Mouse (Mus musculus): ENCODE data around the gene Ebf1.

Ebf1 gene

DNA sequence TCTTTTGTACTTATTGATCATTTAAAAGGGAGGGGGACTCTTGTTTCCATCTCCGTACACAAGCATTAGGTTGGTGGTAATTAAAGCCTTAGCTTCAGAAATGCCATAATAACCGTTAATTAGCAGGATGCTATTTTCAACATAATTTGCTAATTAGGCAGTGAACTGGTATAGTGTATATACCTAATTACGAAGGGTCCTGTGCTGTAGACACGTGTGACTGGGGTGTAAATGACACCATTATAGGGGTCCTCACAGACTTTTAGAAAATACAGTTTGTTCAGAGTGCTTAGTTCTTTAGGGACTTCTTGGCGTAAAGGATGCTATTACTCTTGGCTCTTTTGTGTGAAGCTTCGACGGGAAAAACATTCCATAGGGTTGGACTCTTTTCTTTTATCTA lies 167.9 kb downstream of the Ebf1 start:
- no peak for TF ChIP-seq GATA4 (IDR thresholded peaks at IDR 0.05; ENCODE audit: insufficient replicate concordance, low read length)

DNA sequence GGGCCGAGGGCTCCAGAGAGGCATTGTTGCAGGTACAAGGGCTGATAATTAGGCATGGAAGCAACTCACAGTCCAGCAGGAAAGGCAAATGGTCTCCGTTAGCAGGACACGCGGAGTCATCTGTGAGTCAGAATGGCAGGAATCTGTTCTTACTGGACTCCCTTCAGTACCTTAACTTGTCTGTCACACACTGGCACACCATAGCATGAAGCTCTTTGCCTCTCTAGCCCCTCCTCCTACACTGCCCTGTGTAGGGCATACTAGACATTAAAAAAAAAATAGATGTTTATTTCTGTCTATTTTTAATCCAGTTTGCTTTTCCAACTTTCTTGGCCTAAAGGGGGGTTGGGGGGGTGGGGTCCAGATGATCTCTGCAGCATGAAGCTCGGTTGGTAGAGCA lies 168.4 kb downstream of the Ebf1 start:
- TF ChIP-seq GATA4 (IDR thresholded peaks at IDR 0.05; ENCODE audit: insufficient replicate concordance, low read length), result no peak

DNA sequence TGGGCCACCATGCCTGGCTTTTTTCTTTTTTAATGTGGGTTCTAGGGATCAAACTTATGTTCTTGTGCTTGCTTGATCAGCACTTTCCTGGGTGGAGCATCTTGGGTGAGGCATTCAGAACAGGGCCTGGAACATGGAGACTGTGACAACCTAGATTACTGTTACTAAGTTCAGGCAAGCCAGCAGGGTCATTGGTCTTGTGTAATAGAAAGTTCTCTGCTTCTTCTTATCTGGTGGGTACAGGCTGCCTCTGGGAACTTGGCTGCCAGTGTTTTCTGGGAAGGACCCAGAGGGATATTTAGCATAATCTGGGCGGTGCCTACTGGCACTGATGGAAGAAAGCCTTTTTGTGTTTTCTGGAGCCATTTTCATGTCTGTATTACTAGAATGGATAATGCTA lies 170.9 kb downstream of the Ebf1 start:
- no peak for TF ChIP-seq GATA4 (IDR thresholded peaks at IDR 0.05; ENCODE audit: insufficient replicate concordance, low read length)

- no peak for TF ChIP-seq GATA4 (IDR thresholded peaks at IDR 0.05; ENCODE audit: insufficient replicate concordance, low read length)
Measured at GRCm38 (mm10) chr11:44792816-44793215, 175.7 kb downstream of the Ebf1 start.

- TF ChIP-seq GATA4 (IDR thresholded peaks at IDR 0.05; ENCODE audit: insufficient replicate concordance, low read length), result no peak
Measured at GRCm38 (mm10) chr11:44794883-44795282, 177.8 kb downstream of the Ebf1 start.

DNA sequence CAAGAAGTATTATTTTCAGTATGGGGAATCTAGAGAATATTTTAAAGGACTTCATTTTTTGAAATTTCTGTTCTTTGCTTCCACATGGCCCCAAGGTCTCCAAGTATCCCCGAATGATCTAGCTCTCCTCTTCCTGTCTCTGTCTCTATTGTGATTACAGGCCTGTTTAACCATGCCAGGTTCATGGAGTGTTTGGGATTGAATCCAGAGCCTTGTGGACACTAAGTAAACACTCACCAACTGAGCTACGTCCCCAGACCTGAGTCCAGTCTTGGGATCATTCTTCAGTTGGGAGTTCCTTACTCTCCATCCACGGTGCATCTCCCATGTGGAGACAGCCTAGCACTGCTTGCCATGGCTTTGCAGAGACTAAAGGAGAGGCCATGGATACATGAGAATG lies 178.7 kb downstream of the Ebf1 start:
- TF ChIP-seq GATA4 (IDR thresholded peaks at IDR 0.05; ENCODE audit: insufficient replicate concordance, low read length), result no peak

DNA sequence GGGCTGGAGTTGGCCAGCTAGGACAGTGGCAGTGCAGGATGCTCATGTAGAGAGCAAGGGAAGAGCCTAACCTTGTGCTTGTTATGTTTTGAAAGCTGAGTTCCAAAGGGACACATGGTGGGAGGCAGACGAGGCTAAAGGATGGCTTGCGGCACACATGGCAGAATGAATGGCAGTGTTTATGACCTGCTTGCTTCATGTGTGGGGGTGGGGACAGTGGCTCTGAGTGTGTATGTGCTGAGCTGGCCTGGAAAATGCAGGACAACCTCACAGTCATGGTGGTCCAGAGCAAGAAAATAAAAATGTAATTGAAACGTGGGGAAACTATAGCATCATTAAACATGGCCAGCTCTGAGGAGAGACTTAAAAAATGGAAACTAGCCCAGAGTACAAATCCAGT lies 181.2 kb downstream of the Ebf1 start:
- TF ChIP-seq GATA4 (IDR thresholded peaks at IDR 0.05; ENCODE audit: insufficient replicate concordance, low read length), result no peak

- no peak for TF ChIP-seq GATA4 (IDR thresholded peaks at IDR 0.05; ENCODE audit: insufficient replicate concordance, low read length)
Measured at GRCm38 (mm10) chr11:44804046-44804445, 186.9 kb downstream of the Ebf1 start.

GRCm38 (mm10) chr11:44806589-44806988 lies 189.5 kb downstream of the Ebf1 start:
- no peak for TF ChIP-seq GATA4 (IDR thresholded peaks at IDR 0.05; ENCODE audit: insufficient replicate concordance, low read length)

- no peak for TF ChIP-seq GATA4 (IDR thresholded peaks at IDR 0.05; ENCODE audit: insufficient replicate concordance, low read length)
Measured at GRCm38 (mm10) chr11:44808855-44809546, 191.9 kb downstream of the Ebf1 start.

DNA sequence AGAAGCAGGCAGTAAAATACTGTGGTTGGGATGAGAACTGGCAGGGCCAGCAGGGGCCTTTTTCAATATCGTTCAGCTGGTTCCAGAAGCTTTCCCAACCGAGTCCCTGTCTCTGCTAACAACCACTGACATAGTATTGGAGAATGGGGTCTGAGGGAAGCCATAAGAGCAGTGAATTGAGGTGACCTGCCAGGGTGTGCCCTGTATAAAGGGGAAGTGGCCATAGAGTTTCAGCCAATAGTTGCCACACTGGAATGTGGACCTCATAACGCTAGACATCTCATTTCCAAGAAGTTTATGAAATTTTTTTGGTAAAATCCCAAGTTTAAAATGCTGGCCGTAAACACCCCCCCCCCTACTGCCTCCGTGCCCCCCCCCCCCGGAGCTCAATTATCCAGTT lies 193.9 kb downstream of the Ebf1 start:
- no peak for TF ChIP-seq GATA4 (IDR thresholded peaks at IDR 0.05; ENCODE audit: insufficient replicate concordance, low read length)

DNA sequence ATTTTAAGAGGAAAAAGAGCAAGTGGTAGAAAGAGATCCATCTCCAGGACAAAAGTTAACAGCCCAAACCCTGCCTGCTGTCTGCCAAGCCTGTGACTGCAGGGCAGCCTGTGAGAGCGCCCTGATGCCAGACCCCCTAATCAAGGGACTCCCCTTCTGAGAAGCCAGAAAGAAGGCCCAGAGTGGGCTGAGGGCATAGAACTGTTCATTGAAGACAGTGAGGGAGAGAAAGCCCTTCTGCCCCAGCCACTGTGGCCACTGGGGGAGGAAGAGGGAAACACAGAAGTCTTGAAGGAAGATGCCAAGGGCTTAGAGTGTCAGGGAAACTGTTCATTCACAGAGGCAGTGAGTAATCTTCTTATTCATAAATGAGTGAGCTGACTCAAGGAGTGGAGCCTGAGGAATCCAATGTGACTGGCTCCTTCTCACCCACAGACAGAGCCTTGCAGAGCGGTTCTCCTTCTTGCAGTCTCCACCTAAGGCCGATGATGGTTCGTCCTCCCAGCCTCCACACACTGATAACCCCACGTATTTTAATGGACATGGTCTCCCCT lies 195.2 kb downstream of the Ebf1 start:
- no peak for TF ChIP-seq GATA4 (IDR thresholded peaks at IDR 0.05; ENCODE audit: insufficient replicate concordance, low read length)

- TF ChIP-seq GATA4 (IDR thresholded peaks at IDR 0.05; ENCODE audit: insufficient replicate concordance, low read length), result no peak
Measured at GRCm38 (mm10) chr11:44813534-44813933, 196.4 kb downstream of the Ebf1 start.

DNA sequence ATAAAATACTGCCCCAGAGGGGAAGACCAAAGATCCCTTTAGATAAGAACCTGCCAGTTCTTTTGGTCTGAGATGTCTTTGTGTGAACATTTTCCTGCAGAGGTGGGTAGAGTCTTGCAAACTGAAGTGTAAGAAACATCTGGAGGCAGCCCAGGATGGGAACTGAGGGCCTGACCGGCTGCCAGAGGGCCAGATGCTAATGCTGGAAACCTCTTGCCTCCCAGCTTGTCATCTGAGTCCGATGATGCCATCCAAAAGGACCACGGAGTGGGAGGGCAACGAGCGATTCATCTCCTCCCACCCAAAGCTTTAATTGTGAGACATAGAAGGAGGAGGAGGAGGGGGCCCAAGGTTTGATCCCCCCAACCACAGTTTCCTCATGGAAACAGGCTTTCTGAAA lies 197.7 kb downstream of the Ebf1 start:
- no peak for TF ChIP-seq GATA4 (IDR thresholded peaks at IDR 0.05; ENCODE audit: insufficient replicate concordance, low read length)

DNA sequence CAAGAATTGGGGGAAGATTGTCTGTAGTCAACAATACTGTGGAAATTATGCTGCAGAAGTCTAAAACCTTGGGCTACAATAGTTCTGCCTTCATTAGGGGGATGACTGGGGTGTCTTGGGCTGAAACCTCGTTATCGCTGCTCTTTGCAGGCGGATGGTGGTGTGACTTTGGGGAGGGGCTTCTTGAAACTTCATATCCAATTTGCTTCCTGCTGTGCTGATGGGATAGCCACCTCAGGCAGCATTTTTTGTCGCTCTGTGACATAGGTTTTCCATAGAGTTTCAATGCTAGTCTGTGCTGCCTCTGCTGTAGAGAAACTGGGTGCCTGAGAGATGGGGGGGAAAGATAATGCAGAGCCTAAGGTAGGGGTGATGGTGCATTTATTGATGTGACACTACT lies 198.9 kb downstream of the Ebf1 start:
- TF ChIP-seq GATA4 (IDR thresholded peaks at IDR 0.05; ENCODE audit: insufficient replicate concordance, low read length), result no peak

DNA sequence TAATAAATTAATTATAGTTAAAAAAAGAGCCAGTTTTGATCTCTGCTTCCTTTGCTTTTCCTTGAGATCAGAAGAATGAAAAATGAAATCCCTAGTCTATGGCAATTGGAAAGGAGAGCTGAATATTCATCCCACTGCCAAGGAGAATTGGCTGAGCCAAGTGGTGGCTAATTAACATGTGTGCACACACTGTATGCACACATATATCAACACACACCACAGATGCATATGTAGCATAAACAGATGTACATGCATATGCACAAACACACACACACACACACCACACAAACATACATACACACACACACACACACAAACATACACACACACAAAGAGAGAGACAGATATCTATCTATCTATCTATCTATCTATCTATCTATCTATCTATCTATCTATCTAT lies 205.2 kb downstream of the Ebf1 start:
- no peak for TF ChIP-seq GATA4 (IDR thresholded peaks at IDR 0.05; ENCODE audit: insufficient replicate concordance, low read length)
